Mouse (Mus musculus) MEL (cell line): ENCODE data around the gene Lrrtm3. TPM values are rescaled to one million over a fixed set of nuclear protein-coding genes. Genes with fewer than 3 reads are reported as not detected.

Experiments used
- DNase-seq: peaks from one replicate; pipeline ENCODE4 v3.0.0; 2011; ENCODE audit warnings: low read depth, low spot score
- H3K27ac ChIP-seq: 2 replicates; pipeline ENCODE4 v1.5.1; 2012; ENCODE audit warnings: low read depth, mild to moderate bottlenecking, control low read depth, low read length, moderate library complexity; ENCODE audit not compliant: control insufficient read depth
- H3K27me3 ChIP-seq, 2 experiments: fragments of 150-350 bp in 1 of 2; sonication (generic) in 1 of 2; 2 replicates each; pipeline ENCODE4 v1.6.1; 2012; ENCODE audit warnings: low read length in 2 of 2, mild to moderate bottlenecking in 2 of 2, improper control_type of control experiment in 1 of 2, moderate library complexity in 1 of 2; ENCODE audit not compliant: insufficient read depth in 2 of 2, control insufficient read depth in 1 of 2
- H3K36me3 ChIP-seq, 2 experiments: 2 replicates each; pipeline ENCODE4 v1.6.1; 2012 to 2014; ENCODE audit warnings: low read length in 2 of 2, improper control_type of control experiment in 1 of 2, inconsistent platforms in 1 of 2, mild to moderate bottlenecking in 1 of 2; ENCODE audit not compliant: insufficient read depth in 2 of 2, control insufficient read depth in 1 of 2
- H3K4me1 ChIP-seq, 2 experiments: fragments of 150-350 bp in 1 of 2; sonication (generic) in 1 of 2; 2 replicates each; pipeline ENCODE4 v1.6.1; 2012; ENCODE audit warnings: low read length in 2 of 2, improper control_type of control experiment in 1 of 2, mild to moderate bottlenecking in 1 of 2; ENCODE audit not compliant: insufficient read depth in 2 of 2, control insufficient read depth in 1 of 2
- H3K4me3 ChIP-seq, 2 experiments: fragments of 150-350 bp in 1 of 2; sonication (generic) in 1 of 2; 2 replicates each; pipeline ENCODE4 v1.5.1; 2012; ENCODE audit warnings: low read depth in 2 of 2, low read length in 2 of 2, mild to moderate bottlenecking in 2 of 2, moderate library complexity in 2 of 2, control low read depth in 1 of 2, improper control_type of control experiment in 1 of 2; ENCODE audit not compliant: control insufficient read depth in 1 of 2, insufficient read depth in 1 of 2
- H3K79me2 ChIP-seq: 2 replicates; pipeline ENCODE4 v1.6.1; 2012; ENCODE audit warnings: mild to moderate bottlenecking, low read length, moderate library complexity; ENCODE audit not compliant: control insufficient read depth, poor library complexity, insufficient read depth
- H3K9ac ChIP-seq: 2 replicates; pipeline ENCODE4 v1.6.1; 2012; ENCODE audit warnings: low read depth, mild to moderate bottlenecking, control low read depth, low read length, moderate library complexity; ENCODE audit not compliant: control insufficient read depth, poor library complexity, severe bottlenecking
- H3K9me3 ChIP-seq: fragments of 150-350 bp; sonication (generic); replicated peaks from 2 replicates; pipeline ENCODE4 v1.6.1; 2012; ENCODE audit warnings: mild to moderate bottlenecking, low read length, improper control_type of control experiment, moderate library complexity; ENCODE audit not compliant: insufficient read depth
- CHD1 ChIP-seq: IDR thresholded peaks from 2 replicates; pipeline ENCODE4 v1.6.1; 2012; ENCODE audit warnings: low read depth, mild to moderate bottlenecking, inconsistent platforms, low read length, improper control_type of control experiment
- CHD2 ChIP-seq: IDR thresholded peaks from 2 replicates; pipeline ENCODE4 v1.6.1; 2011; ENCODE audit warnings: low read length, improper control_type of control experiment
- CTCF ChIP-seq, 3 experiments: IDR thresholded peaks in 2 of 3; conservative IDR thresholded peaks in 1 of 3; 2 replicates each; pipeline ENCODE4 v1.5.1; 2011 to 2012; ENCODE audit warnings: low read length in 3 of 3, low read depth in 2 of 3, mild to moderate bottlenecking in 2 of 3, improper control_type of control experiment in 1 of 3, inconsistent platforms in 1 of 3, mixed read lengths in 1 of 3, moderate library complexity in 1 of 3; ENCODE audit not compliant: control insufficient read depth in 1 of 3, insufficient read depth in 1 of 3, poor library complexity in 1 of 3, severe bottlenecking in 1 of 3
- E2F4 ChIP-seq: IDR thresholded peaks from 2 replicates; pipeline ENCODE4 v1.6.1; 2011; ENCODE audit warnings: low read depth, low read length, improper control_type of control experiment, borderline replicate concordance
- ELF1 ChIP-seq: IDR thresholded peaks from 2 replicates; pipeline ENCODE4 v1.6.1; 2014; ENCODE audit warnings: low read depth, mild to moderate bottlenecking, inconsistent platforms, low read length, improper control_type of control experiment, moderate library complexity
- EP300 ChIP-seq, 2 experiments: IDR thresholded peaks; 2 replicates each; pipeline ENCODE4 v1.6.1; 2011; ENCODE audit warnings: improper control_type of control experiment in 2 of 2, low read length in 2 of 2, low read depth in 1 of 2, mild to moderate bottlenecking in 1 of 2
- GABPA ChIP-seq: IDR thresholded peaks from 2 replicates; pipeline ENCODE4 v1.6.1; 2012; ENCODE audit warnings: low read depth, mild to moderate bottlenecking, inconsistent platforms, low read length, improper control_type of control experiment, moderate library complexity
- GATA1 ChIP-seq: IDR thresholded peaks from 2 replicates; pipeline ENCODE4 v1.6.1; 2011; ENCODE audit warnings: low read depth, low read length, improper control_type of control experiment
- HCFC1 ChIP-seq: IDR thresholded peaks from 2 replicates; pipeline ENCODE4 v1.6.1; 2012; ENCODE audit warnings: low read depth, mild to moderate bottlenecking, inconsistent platforms, low read length, improper control_type of control experiment, moderate library complexity
- JUND ChIP-seq: IDR thresholded peaks from 2 replicates; pipeline ENCODE4 v1.6.1; 2011; ENCODE audit warnings: low read depth, mild to moderate bottlenecking, improper control_type of control experiment, low read length
- KAT2A ChIP-seq: conservative IDR thresholded peaks from 2 replicates; pipeline ENCODE4 v1.6.1; 2012; ENCODE audit warnings: low read depth, low read length, improper control_type of control experiment, inconsistent platforms
- MAFK ChIP-seq: IDR thresholded peaks from 2 replicates; pipeline ENCODE4 v1.6.1; 2011; ENCODE audit warnings: low read depth, mild to moderate bottlenecking, low read length, improper control_type of control experiment, borderline replicate concordance
- MAZ ChIP-seq: IDR thresholded peaks from 2 replicates; pipeline ENCODE4 v1.6.1; 2012; ENCODE audit warnings: low read depth, mild to moderate bottlenecking, inconsistent platforms, low read length, improper control_type of control experiment
- MYC ChIP-seq: IDR thresholded peaks from 2 replicates; pipeline ENCODE4 v1.6.1; 2011; ENCODE audit warnings: low read depth, mild to moderate bottlenecking, low read length, improper control_type of control experiment, moderate library complexity
- NELFE ChIP-seq: IDR thresholded peaks from 2 replicates; pipeline ENCODE4 v1.6.1; 2011; ENCODE audit warnings: low read depth, low read length, improper control_type of control experiment
- NRF1 ChIP-seq: IDR thresholded peaks from 2 replicates; pipeline ENCODE4 v1.6.1; 2014; ENCODE audit warnings: low read depth, mild to moderate bottlenecking, inconsistent platforms, low read length, improper control_type of control experiment, moderate library complexity; ENCODE audit not compliant: poor library complexity, insufficient read depth, severe bottlenecking
- POLR2A ChIP-seq, 2 experiments: IDR thresholded peaks; 2 replicates each; pipeline ENCODE4 v1.6.1; 2011 to 2012; ENCODE audit warnings: low read length in 2 of 2, mild to moderate bottlenecking in 2 of 2, control low read depth in 1 of 2, improper control_type of control experiment in 1 of 2, low read depth in 1 of 2, moderate library complexity in 1 of 2; ENCODE audit not compliant: control insufficient read depth in 1 of 2, insufficient read depth in 1 of 2, poor library complexity in 1 of 2
- POLR2AphosphoS2 ChIP-seq: IDR thresholded peaks from 2 replicates; pipeline ENCODE4 v1.6.1; 2011; ENCODE audit warnings: low read length, improper control_type of control experiment
- POLR2AphosphoS5 ChIP-seq: IDR thresholded peaks from 2 replicates; pipeline ENCODE4 v1.6.1; 2012; ENCODE audit warnings: low read depth, borderline replicate concordance, mild to moderate bottlenecking, inconsistent platforms, low read length, moderate library complexity, mixed read lengths
- RAD21 ChIP-seq: IDR thresholded peaks from 2 replicates; pipeline ENCODE4 v1.6.1; 2011; ENCODE audit warnings: mild to moderate bottlenecking, low read depth, low read length, improper control_type of control experiment
- SIN3A ChIP-seq: IDR thresholded peaks from 2 replicates; pipeline ENCODE4 v1.6.1; 2012; ENCODE audit warnings: low read length, improper control_type of control experiment, inconsistent platforms
- SMC3 ChIP-seq: IDR thresholded peaks from 2 replicates; pipeline ENCODE4 v1.6.1; 2011; ENCODE audit warnings: low read depth, low read length, improper control_type of control experiment
- TAL1 ChIP-seq: IDR thresholded peaks from 2 replicates; pipeline ENCODE4 v1.6.1; 2012; ENCODE audit warnings: mild to moderate bottlenecking, inconsistent platforms, low read length, moderate library complexity, mixed read lengths
- TBP ChIP-seq: IDR thresholded peaks from 2 replicates; pipeline ENCODE4 v1.8.0; 2011; ENCODE audit warnings: low read depth, low read length, improper control_type of control experiment
- UBTF ChIP-seq: IDR thresholded peaks from 2 replicates; pipeline ENCODE4 v1.6.1; 2012; ENCODE audit warnings: low read depth, mild to moderate bottlenecking, inconsistent platforms, low read length, improper control_type of control experiment, moderate library complexity, borderline replicate concordance; ENCODE audit not compliant: insufficient read depth
- ZC3H11A ChIP-seq: IDR thresholded peaks from 2 replicates; pipeline ENCODE4 v1.6.1; 2012; ENCODE audit warnings: low read depth, mild to moderate bottlenecking, inconsistent platforms, low read length, improper control_type of control experiment
- ZMIZ1 ChIP-seq: IDR thresholded peaks from 2 replicates; pipeline ENCODE4 v1.6.1; 2012; ENCODE audit warnings: low read depth, mild to moderate bottlenecking, inconsistent platforms, low read length, improper control_type of control experiment, moderate library complexity
- ZNF384 ChIP-seq: IDR thresholded peaks from 2 replicates; pipeline ENCODE4 v1.6.1; 2012; ENCODE audit warnings: low read depth, mild to moderate bottlenecking, inconsistent platforms, low read length, improper control_type of control experiment
- polyA plus RNA-seq, 2 experiments: library from polyadenylated mRNA; stranded (reverse) in 1 of 2; unstranded in 1 of 2; fragments of >175 nt in 1 of 2; fragments of >200 nt in 1 of 2; gene quantifications; 2 replicates each; pipeline versions ENCODE4 v1.2.1 to v1.2.4; 2012; ENCODE audit warnings: low replicate concordance in 2 of 2, low read depth in 1 of 2; ENCODE audit not compliant: insufficient read length in 2 of 2, insufficient read depth in 1 of 2, missing spikeins in 1 of 2
- total RNA-seq: library from RNA; depleted of rRNA; stranded (reverse); fragments of 300-350 nt; gene quantifications from 2 replicates; pipeline ENCODE4 v1.2.3, GENCODE M21; 2012

Gene Lrrtm3
- total and polyA plus RNA-seq, 3 experiments: not detected

DNA sequence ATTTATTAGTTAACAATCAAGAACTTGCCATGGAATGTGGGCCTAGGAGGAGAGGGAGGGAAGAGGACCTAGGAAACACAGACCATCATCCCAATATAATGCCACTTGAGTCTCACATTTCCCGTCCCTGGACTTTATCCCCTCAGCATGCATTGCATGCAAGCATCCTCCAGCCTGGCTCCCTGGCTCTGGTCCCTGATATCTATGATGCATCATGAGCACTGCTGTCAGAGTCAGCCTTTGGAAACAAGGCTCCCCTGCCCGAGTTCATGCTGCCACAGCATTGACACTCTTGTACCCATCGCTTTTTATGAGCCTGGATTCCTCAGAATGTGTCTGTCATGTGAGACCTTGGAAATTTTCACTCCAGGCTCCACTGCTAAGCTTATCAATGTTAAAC lies 43.4 kb upstream of the Lrrtm3 start:
- H3K9ac ChIP-seq: no peak overlapping the region
- H3K36me3 ChIP-seq: no peaks in the 10 kb centered on the region
- H3K79me2 ChIP-seq: no peaks in the 10 kb centered on the region
- no peaks in the 10 kb centered on the region for H3K4me1 ChIP-seq
- no peak overlapping the region for H3K4me3 ChIP-seq
- no peaks in the 10 kb centered on the region for H3K27me3 ChIP-seq
- H3K27ac ChIP-seq: no peak overlapping the region
- no peak for DNase-seq
- TF ChIP-seq ZNF384 (no peak), POLR2AphosphoS5 (no peak), JUND (no peak), CHD1 (no peak), POLR2AphosphoS2 (no peak), UBTF (no peak), ELF1 (no peak), ZMIZ1 (no peak), POLR2A (IDR thresholded peaks at IDR 0.05; ENCODE audit: control insufficient read depth in 1 of 2, insufficient read depth in 1 of 2, low read depth in 1 of 2, low read length in 2 of 2, poor library complexity in 1 of 2) (no peak), TAL1 (no peak), E2F4 (no peak), GABPA (no peak), SIN3A (no peak), KAT2A (no peak), RAD21 (no peak), TBP (no peak), SMC3 (no peak), NRF1 (no peak), NELFE (no peak)
- H3K9me3 ChIP-seq: no peaks in the 10 kb centered on the region

DNA sequence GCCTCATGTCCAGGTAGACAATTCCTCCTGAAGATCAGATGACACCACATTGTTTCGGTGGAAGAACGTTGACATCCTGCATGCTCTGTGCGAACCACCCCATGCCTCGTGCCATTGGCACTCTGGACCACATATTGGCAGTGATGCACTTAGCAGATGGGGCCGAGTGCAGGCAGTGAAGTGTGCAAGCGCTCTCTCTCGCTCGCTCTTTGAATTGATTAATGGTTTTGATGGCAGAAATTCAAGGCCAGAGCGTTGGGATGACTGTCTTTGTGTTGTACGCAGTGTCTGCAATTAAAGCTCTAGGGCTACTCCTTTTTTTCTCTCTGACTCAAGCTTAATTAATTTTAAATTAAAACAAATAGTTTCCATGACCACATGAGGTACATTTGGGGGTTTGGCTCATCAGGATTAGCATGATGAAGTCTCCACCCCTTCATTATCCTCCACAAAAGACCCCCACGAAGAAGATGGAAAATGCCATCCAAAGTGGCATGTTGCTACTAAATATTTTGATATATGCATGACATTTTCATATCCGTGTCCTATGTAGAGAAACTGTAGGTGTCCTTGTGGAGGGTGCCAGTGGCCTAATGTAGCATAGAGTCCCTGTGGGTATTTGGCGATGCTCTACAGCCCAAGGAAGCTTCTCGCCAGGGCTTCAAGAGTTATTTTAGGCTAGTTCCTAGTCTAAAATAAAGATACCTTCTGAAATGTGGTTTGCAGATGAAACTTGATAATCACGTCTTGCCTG lies 40.5 kb upstream of the Lrrtm3 start:
- no peaks in the 10 kb centered on the region for H3K36me3 ChIP-seq
- TF ChIP-seq POLR2AphosphoS5: no peak
- TF ChIP-seq GATA1: no peak
- no peak for TF ChIP-seq HCFC1
- no peak for TF ChIP-seq SIN3A
- no peak for TF ChIP-seq GABPA
- no peak for TF ChIP-seq POLR2A (IDR thresholded peaks at IDR 0.05; ENCODE audit: control insufficient read depth in 1 of 2, insufficient read depth in 1 of 2, low read depth in 1 of 2, low read length in 2 of 2, poor library complexity in 1 of 2)
- TF ChIP-seq EP300 (IDR thresholded peaks at IDR 0.05; ENCODE audit: low read depth in 1 of 2, low read length in 2 of 2): no peak
- no peak for TF ChIP-seq MAZ
- TF ChIP-seq JUND: no peak
- TF ChIP-seq NRF1: no peak
- no peak for TF ChIP-seq ELF1
- TF ChIP-seq CHD2: no peak
- no peak for TF ChIP-seq RAD21
- no peak for TF ChIP-seq CTCF (IDR thresholded peaks at IDR 0.05 in 2 of 3, conservative IDR thresholded peaks at IDR 0.05 in 1 of 3; ENCODE audit: control insufficient read depth in 1 of 3, insufficient read depth in 1 of 3, low read depth in 2 of 3, low read length in 3 of 3, poor library complexity in 1 of 3, severe bottlenecking in 1 of 3)
- TF ChIP-seq ZMIZ1: no peak
- no peak for TF ChIP-seq TAL1
- TF ChIP-seq MAFK: no peak
- no peak for TF ChIP-seq ZNF384
- TF ChIP-seq MYC: no peak
- no peak for TF ChIP-seq ZC3H11A
- H3K9ac ChIP-seq: no peak overlapping the region
- no peaks in the 10 kb centered on the region for H3K4me1 ChIP-seq
- no peak overlapping the region for H3K27ac ChIP-seq
- H3K9me3 ChIP-seq: no peaks in the 10 kb centered on the region
- no peaks in the 10 kb centered on the region for H3K79me2 ChIP-seq
- DNase-seq: no peak
- no peaks in the 10 kb centered on the region for H3K27me3 ChIP-seq
- H3K4me3 ChIP-seq: no peak overlapping the region
